Mouse (Mus musculus) midbrain, embryonic 14.5 days (tissue): ENCODE data around the gene Spin1. TPM values are rescaled to one million over a fixed set of nuclear protein-coding genes. Genes with fewer than 3 reads are reported as not detected.

Experiments used
- ATAC-seq: fragments of 200-750 bp; cut with Nextera tagmentation; 2 replicates; pipeline ENCODE4 v1.8.0; 2017; ENCODE audit warnings: moderate number of reproducible peaks, moderate library complexity; ENCODE audit not compliant: low FRiP score, low TSS enrichment
- DNase-seq: peaks from one replicate; pipeline ENCODE4 v3.0.0-alpha.2; 2015
- H3K27ac ChIP-seq: fragments of 300-500 bp; sonication (generic); replicated peaks from 2 replicates; pipeline ENCODE4 v1.5.1; 2014; ENCODE audit warnings: mild to moderate bottlenecking, low read depth, low read length, moderate library complexity
- H3K27me3 ChIP-seq: fragments of 300-500 bp; sonication (generic); 2 replicates; pipeline ENCODE4 v1.6.1; 2014; ENCODE audit warnings: low read length, control low read depth, mixed read lengths; ENCODE audit not compliant: control insufficient read depth, insufficient read depth
- H3K36me3 ChIP-seq: fragments of 300-500 bp; sonication (generic); 2 replicates; pipeline ENCODE4 v1.6.1; 2014; ENCODE audit warnings: low read length, control low read depth; ENCODE audit not compliant: control insufficient read depth, insufficient read depth
- H3K4me1 ChIP-seq: fragments of 300-500 bp; sonication (generic); 2 replicates; pipeline ENCODE4 v1.6.1; 2014; ENCODE audit warnings: mild to moderate bottlenecking, antibody characterized with exemption, low read length, control low read depth; ENCODE audit not compliant: control insufficient read depth, insufficient read depth
- H3K4me2 ChIP-seq: fragments of 300-500 bp; sonication (generic); 2 replicates; pipeline ENCODE4 v1.6.1; 2014; ENCODE audit warnings: mild to moderate bottlenecking, low read length, moderate library complexity
- H3K4me3 ChIP-seq: fragments of 300-500 bp; sonication (generic); replicated peaks from 2 replicates; pipeline ENCODE4 v1.5.1; 2014; ENCODE audit warnings: low read depth, low read length
- H3K9ac ChIP-seq: fragments of 300-500 bp; sonication (generic); replicated peaks from 2 replicates; pipeline ENCODE4 v1.6.1; 2014; ENCODE audit warnings: mild to moderate bottlenecking, low read length, moderate library complexity
- H3K9me3 ChIP-seq: fragments of 300-500 bp; sonication (generic); 2 replicates; pipeline ENCODE4 v1.6.1; 2016; ENCODE audit warnings: low read length, control low read depth, mixed read lengths; ENCODE audit not compliant: control insufficient read depth
- WGBS: fragments of 180-500 bp; shearing (Covaris S2); extraction: QIAGEN DNeasy Blood & Tissue Kit; methylation state at CpG from one replicate; pipeline ENCODE4 v1.1.7; 2014; 5-methylcytosine and 5-hydroxymethylcytosine counted together
- polyA plus RNA-seq: library from polyadenylated mRNA; unstranded; fragments of >200 nt; fragmentation: Nextera tagmentation; extraction: Ambion mirVana; gene quantifications from 2 replicates; pipeline ENCODE4 v1.2.1, GENCODE M21; 2014

Spin1 gene
- polyA plus RNA-seq, 1 experiment from 2014 or later = 202 TPM

DNA sequence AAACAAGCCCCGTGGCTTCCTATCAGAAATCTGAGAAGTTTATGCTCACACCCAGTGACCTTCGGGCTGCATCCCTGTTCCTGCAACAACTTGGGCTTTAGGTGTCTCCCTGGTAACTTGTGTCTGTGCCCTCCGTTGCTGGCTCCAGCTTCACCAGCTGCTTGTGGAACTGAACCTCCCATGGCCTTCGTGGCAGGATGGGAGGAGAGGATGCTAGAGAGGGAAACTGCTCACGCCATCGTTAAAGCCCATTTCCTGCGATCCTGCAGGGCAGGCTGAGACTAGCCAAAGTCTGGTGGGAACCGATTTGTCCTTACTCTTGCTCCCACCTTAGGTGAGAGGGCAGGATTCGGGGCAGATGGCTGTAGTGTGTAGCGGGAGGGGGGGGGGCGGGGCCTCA, 66.0 kb downstream of the Spin1 start:
- no peak overlapping the region for H3K27ac ChIP-seq
- H3K4me1 ChIP-seq = peaks cover 13% of the 10 kb centered on the region
- no peak overlapping the region for H3K9ac ChIP-seq
- no peak overlapping the region for H3K4me3 ChIP-seq
- WGBS = 81% methylated on average over 11 of the region's 11 CpGs
- no peak overlapping the region for H3K4me2 ChIP-seq
- peaks cover 7% of the 10 kb centered on the region for H3K27me3 ChIP-seq
- DNase-seq (no peak), ATAC-seq (no peak)
- H3K36me3 ChIP-seq = no peaks in the 10 kb centered on the region
- H3K9me3 ChIP-seq = no peaks in the 10 kb centered on the region

DNA sequence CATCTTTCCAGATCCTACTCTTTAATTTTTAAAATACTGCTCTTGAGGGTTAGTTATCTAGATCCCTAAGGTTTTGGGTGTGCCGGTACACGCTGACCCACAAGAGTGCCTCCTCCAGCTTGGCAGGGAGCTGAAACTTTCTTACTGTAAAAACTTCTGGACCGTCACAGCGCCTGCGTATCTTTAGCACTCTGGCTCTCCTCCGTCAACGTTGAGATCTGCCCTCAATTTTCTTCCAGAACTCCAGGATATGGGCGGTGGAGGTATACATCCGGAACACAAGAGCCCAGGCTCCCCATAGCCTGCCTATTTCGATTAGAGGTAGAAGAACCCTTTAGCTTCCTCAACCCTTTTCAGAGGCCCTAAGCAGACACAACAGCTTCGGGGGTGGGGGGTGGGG, 69.5 kb downstream of the Spin1 start:
- 38% methylated on average over 11 of the region's 11 CpGs for WGBS
- Histone ChIP-seq H3K4me2 (peak overlapping the region; percentile 90), H3K27ac (no peak overlapping the region), H3K36me3 (no peaks in the 10 kb centered on the region), H3K4me3 (no peak overlapping the region), H3K9me3 (no peaks in the 10 kb centered on the region), H3K27me3 (peaks cover 12% of the 10 kb centered on the region), H3K9ac (no peak overlapping the region), H3K4me1 (peaks cover 20% of the 10 kb centered on the region)
- ATAC-seq (no peak), DNase-seq (no peak)

DNA sequence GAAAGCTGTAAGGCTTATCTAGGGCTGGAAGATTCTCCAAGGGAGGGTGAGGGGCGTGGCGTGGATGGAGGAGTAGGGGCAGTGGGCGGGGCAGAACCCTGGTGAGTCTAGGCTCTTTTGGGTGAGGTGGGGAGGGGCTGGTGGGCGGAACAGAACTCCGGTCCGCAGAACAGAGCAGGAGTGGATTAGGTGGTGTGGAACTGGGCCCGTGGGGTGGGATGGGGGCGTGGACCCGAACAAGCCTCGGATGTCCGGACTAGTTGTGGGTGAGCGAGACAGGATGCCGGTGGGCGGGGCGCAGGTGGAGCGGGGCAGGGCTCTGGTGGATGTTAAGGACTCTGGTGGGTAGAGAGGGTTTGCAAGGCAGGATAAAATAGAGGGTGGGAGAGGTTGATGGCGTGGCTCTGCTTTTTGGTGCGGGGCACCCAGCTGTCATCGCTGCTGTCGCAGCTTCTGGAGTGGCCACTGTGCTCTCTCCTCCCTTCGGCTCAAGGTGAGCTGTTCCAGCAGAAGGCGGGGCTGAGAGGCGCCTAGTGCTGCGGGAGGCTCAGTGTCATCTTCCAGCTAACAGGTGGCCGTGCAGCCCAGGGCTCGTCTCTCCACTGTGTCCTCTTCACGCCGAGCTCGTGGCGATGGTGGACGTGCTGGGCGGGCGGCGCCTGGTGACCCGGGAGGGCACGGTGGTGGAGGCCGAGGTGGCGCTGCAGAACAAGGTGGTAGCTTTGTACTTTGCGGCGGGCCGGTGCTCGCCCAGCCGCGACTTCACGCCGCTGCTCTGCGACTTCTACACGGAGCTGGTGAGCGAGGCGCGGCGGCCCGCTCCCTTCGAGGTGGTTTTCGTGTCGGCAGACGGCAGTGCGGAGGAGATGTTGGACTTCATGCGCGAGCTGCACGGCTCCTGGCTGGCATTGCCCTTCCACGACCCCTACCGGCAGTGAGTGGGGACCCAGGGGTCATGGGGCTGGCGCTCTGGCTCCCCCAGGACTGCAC, 70.3 kb downstream of the Spin1 start, which contains the start of gene Nxnl2:
TSS of gene Nxnl2 (plus strand) at position 332 of the 990 bp plus-strand sequence.
- peak; percentile 67 for ATAC-seq
- Histone ChIP-seq H3K36me3 (no peaks in the 10 kb centered on the region), H3K4me3 (peak within 1 kb of the TSS; percentile 40), H3K27ac (no peak within 1 kb of the TSS), H3K4me2 (peak within 1 kb of the TSS; percentile 90), H3K4me1 (peaks cover 20% of the 10 kb centered on the region), H3K9me3 (no peaks in the 10 kb centered on the region), H3K9ac (peak within 1 kb of the TSS; percentile 44), H3K27me3 (peaks cover 12% of the 10 kb centered on the region)
- peak; percentile 72 for DNase-seq
- WGBS = under 1% methylated on average over 64 of the region's 64 CpGs

DNA sequence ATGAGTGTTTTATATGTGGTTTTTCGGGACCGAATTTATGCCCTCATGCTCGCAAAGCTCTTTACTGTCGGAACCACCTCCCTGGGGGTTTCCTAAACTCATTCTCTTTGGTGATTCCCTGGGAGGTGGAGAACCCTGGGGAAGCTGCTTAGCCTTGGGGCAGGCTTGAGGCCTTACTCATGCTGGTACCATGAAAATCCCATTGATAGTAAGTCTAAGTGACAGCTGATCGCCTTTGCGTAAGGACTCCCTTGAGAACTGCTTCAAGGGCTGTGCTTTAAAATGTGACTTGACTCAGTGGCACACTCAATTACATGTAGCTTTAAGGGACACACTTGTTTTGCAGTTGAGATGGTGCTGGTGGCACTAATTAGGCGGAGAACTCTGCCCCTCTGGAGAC, 71.9 kb downstream of the Spin1 start:
- 39% methylated on average over 7 of the region's 7 CpGs for WGBS
- no peak for ATAC-seq

DNA sequence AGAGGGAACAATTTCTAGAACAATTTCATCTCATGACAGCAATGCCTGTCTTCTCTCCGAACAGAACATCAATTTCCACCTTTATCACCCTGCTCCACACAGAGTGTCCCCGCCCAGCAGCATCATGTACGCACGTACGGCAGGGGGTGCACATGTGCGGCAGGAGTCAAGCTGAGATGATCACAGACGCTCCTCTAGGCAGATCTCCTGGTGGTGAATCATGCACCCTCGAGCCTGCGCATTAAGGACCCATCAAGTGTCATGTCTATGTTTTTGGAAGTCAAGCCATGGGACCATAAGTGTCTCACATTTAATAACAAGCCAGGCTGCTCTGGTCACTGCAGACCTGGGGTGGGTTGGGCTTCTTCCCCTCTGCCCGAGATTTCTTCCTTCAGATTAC, 78.3 kb downstream of the Spin1 start:
- Histone ChIP-seq H3K4me3 (no peak overlapping the region), H3K4me2 (no peak overlapping the region), H3K4me1 (no peaks in the 10 kb centered on the region), H3K9ac (no peak overlapping the region), H3K9me3 (no peaks in the 10 kb centered on the region), H3K36me3 (no peaks in the 10 kb centered on the region), H3K27me3 (no peaks in the 10 kb centered on the region), H3K27ac (no peak overlapping the region)
- WGBS = 89% methylated on average over 10 of the region's 10 CpGs
- ATAC-seq (no peak), DNase-seq (no peak)

More for the DNA sequence above, 71.9 kb downstream of the Spin1 start:
- Histone ChIP-seq H3K9me3 (no peaks in the 10 kb centered on the region), H3K9ac (no peak overlapping the region), H3K4me1 (peaks cover 20% of the 10 kb centered on the region), H3K27ac (no peak overlapping the region), H3K4me3 (no peak overlapping the region), H3K4me2 (no peak overlapping the region), H3K36me3 (no peaks in the 10 kb centered on the region), H3K27me3 (peaks cover 12% of the 10 kb centered on the region)
- peak; percentile 68 for DNase-seq

DNA sequence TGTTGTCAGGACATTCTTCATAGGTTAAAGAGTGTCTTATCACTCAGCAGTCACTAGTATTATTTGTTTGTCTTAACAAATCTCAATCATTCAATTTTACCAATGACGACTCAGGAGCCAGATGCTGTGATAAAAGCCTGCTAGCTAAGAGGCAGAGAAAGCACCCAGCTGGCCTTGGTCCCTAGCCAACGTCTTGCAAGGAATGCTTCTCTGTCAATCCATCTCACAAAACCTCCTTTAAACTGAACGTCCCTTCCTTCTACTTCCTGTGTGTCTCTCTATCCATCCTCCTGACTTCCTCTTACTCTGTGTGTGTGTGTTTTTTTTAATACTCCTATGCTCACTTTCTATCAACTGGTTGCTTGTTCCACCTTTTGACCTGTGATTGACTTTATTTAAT, 78.7 kb downstream of the Spin1 start:
- Histone ChIP-seq H3K4me3 (no peak overlapping the region), H3K9ac (no peak overlapping the region), H3K27me3 (no peaks in the 10 kb centered on the region), H3K9me3 (no peaks in the 10 kb centered on the region), H3K4me2 (no peak overlapping the region), H3K36me3 (no peaks in the 10 kb centered on the region), H3K4me1 (no peaks in the 10 kb centered on the region), H3K27ac (no peak overlapping the region)
- WGBS = 69% methylated on average over 3 of the region's 3 CpGs
- DNase-seq = no peak
- no peak for ATAC-seq

DNA sequence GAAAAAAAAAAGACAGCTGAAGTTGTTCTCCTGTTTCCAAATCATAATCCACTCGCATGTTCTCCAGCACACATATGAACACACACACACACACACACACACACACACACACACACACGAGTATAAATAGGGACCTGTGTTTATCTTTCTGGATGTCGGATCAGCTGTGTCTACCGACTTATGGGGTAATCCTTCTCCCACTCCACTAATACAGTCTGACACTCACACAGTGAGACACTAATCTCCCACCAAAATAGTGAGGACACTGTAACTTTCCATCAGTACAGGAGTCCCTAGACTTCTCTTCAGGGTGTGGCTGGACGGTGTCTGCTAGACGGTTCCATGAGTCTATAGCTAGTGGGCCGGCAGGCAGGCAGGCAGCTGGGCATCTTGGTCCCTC, 81.6 kb downstream of the Spin1 start:
- Histone ChIP-seq H3K9me3 (no peaks in the 10 kb centered on the region), H3K27me3 (no peaks in the 10 kb centered on the region), H3K4me2 (no peak overlapping the region), H3K36me3 (no peaks in the 10 kb centered on the region), H3K4me3 (no peak overlapping the region), H3K4me1 (no peaks in the 10 kb centered on the region), H3K9ac (no peak overlapping the region), H3K27ac (no peak overlapping the region)
- ATAC-seq (no peak), DNase-seq (no peak)
- WGBS = 81% methylated on average over 7 of the region's 7 CpGs

DNA sequence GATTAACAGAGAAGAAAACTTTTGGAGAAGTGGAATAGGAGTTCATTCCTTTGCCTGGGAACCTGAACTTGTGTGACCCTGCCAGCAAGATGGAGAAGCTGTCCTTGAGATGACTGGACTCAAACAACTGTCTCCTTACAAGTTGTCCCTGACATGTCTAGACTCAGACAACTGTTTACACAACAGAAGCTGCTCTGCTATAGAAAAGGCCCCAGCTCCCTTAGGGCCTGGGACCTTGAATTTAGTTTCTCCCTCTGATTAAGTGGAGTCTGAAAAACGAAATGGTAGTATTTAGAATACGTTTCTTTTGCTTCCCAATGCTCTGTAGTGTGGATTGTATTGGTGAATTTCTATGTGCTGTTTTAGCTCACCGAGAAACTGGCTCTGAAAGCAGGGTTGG, 84.2 kb downstream of the Spin1 start:
- no peak overlapping the region for H3K4me3 ChIP-seq
- DNase-seq (no peak), ATAC-seq (no peak)
- no peaks in the 10 kb centered on the region for H3K4me1 ChIP-seq
- no peak overlapping the region for H3K27ac ChIP-seq
- WGBS = 87% methylated on average over 3 of the region's 3 CpGs
- no peaks in the 10 kb centered on the region for H3K9me3 ChIP-seq
- H3K27me3 ChIP-seq = no peaks in the 10 kb centered on the region
- no peaks in the 10 kb centered on the region for H3K36me3 ChIP-seq
- H3K4me2 ChIP-seq = no peak overlapping the region
- no peak overlapping the region for H3K9ac ChIP-seq

DNA sequence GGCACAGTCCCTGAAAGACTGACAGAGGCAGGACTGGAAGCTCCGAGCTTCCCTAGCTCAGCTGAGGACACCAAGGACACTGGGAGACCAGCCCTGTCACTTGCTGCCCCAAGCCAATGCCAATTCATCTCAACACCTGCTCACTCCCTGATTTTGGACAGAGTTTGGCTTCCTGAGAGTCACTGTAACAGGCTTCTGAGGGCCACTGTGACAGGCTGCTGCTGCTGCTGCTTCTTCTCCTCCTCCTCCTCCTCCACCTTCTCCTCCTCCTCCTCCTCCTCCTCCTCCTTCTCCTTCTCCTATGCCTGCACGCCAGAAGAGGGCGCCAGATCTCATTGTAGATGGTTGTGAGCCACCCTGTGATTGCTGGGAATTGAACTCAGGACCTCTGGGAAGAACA, 89.7 kb downstream of the Spin1 start:
- H3K9ac ChIP-seq = no peak overlapping the region
- H3K27ac ChIP-seq = no peak overlapping the region
- H3K4me2 ChIP-seq = no peak overlapping the region
- no peak for ATAC-seq
- H3K4me3 ChIP-seq = no peak overlapping the region
- no peak for DNase-seq
- no peaks in the 10 kb centered on the region for H3K9me3 ChIP-seq
- no peaks in the 10 kb centered on the region for H3K27me3 ChIP-seq
- WGBS = 53% methylated on average over 3 of the region's 3 CpGs
- no peaks in the 10 kb centered on the region for H3K36me3 ChIP-seq
- no peaks in the 10 kb centered on the region for H3K4me1 ChIP-seq
